In the genomic region with DNA sequence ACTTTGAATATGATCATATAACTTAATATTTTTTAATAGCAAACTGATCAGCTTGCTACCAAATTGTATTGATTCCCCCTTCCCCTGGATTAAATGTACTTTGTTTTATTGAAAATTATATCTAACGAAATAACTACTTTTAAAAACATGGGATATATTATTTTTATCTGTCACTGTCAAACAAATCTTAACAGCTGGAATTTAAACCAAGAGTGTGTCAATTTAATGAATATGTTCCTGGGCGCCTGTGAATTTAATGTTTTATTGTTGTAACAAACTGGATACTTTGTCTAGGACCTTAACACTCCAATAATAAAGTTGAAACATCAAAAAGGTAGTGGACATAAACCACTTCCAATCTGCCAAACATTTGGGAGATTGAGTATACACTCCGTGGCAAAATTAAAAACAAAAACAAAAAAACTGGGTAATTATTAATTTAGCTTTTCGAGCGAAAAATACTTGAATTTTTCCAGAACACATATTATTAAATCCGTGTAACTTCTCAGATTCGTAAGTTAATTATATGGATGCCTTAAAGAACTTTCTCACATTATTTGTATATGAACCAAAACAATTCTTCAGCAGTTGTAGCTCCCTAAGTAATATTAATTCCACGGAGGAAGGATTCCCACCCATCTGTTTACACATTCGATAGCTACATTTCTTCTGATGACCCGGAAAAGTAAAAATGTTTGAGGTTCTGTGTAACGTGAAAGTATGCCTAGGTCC, we compare ENCODE assay signal across 8 mouse cellular contexts. TPM values are rescaled to one million over a fixed set of nuclear protein-coding genes. Genes with fewer than 3 reads are reported as not detected.
DNase-seq lines count a peak whose midpoint lies in the region; ATAC-seq lines count a peak whose summit lies in the region.

No protein-coding gene starts in this region.

- no peaks in the 10 kb centered on the region for H3K36me3 ChIP-seq in megakaryocyte, embryonic 14.5 days (replicated peaks; ENCODE audit: low read length)
- H3K36me3 ChIP-seq in forebrain, embryonic 11.5 days (ENCODE audit: control insufficient read depth, insufficient read depth, low read length), result no peaks in the 10 kb centered on the region
- H3K36me3 ChIP-seq in limb, embryonic 10.5 days, result no peaks in the 10 kb centered on the region
- H3K36me3 ChIP-seq in neural tube, embryonic 15.5 days, result no peaks in the 10 kb centered on the region

- no peaks in the 10 kb centered on the region for H3K27me3 ChIP-seq in megakaryocyte, embryonic 14.5 days (replicated peaks)
- no peaks in the 10 kb centered on the region for H3K27me3 ChIP-seq in forebrain, embryonic 11.5 days (ENCODE audit: control insufficient read depth, insufficient read depth, low read length)
- no peaks in the 10 kb centered on the region for H3K27me3 ChIP-seq in limb, embryonic 10.5 days (ENCODE audit: low read depth, poor library complexity, severe bottlenecking)
- H3K27me3 ChIP-seq in neural tube, embryonic 15.5 days (replicated peaks), result no peaks in the 10 kb centered on the region

- H3K9me3 ChIP-seq in megakaryocyte, embryonic 14.5 days, result no peaks in the 10 kb centered on the region
- H3K9me3 ChIP-seq in forebrain, embryonic 11.5 days (ENCODE audit: control insufficient read depth, low read length), result no peaks in the 10 kb centered on the region
- H3K9me3 ChIP-seq in limb, embryonic 10.5 days (replicated peaks), result no peaks in the 10 kb centered on the region
- H3K9me3 ChIP-seq in neural tube, embryonic 15.5 days (replicated peaks), result no peaks in the 10 kb centered on the region

- ATAC-seq in megakaryocyte, adult 5-6 weeks (ENCODE audit: poor library complexity, severe bottlenecking), result no peak
- ATAC-seq in forebrain, embryonic 11.5 days (replicated peaks; ENCODE audit: low FRiP score), result no peak
- ATAC-seq in neural tube, embryonic 15.5 days (ENCODE audit: low FRiP score), result no peak

- no peak for DNase-seq in forebrain, embryonic 11.5 days (ENCODE audit: low spot score)
- DNase-seq in limb, embryonic 10.5 days (ENCODE audit: low spot score), result no peak
- DNase-seq in adrenal gland, postnatal 14 days, result no peak
- no peak for DNase-seq in adrenal gland, postnatal 25 days
- no peak for DNase-seq in gastrocnemius, postnatal 36 days

- peak overlapping the region; percentile 96 for H3K27ac ChIP-seq in forebrain, embryonic 11.5 days (ENCODE audit: low read depth, low read length)
- H3K27ac ChIP-seq in limb, embryonic 10.5 days, result peak overlapping the region; percentile 99
- H3K27ac ChIP-seq in neural tube, embryonic 15.5 days (replicated peaks), result peak overlapping the region; percentile 72

- H3K4me1 ChIP-seq in megakaryocyte, embryonic 14.5 days, result peaks cover 27% of the 10 kb centered on the region
- H3K4me1 ChIP-seq in forebrain, embryonic 11.5 days (replicated peaks; ENCODE audit: control insufficient read depth, insufficient read depth, low read length), result peaks cover 10% of the 10 kb centered on the region
- peaks cover 20% of the 10 kb centered on the region for H3K4me1 ChIP-seq in limb, embryonic 10.5 days
- peaks cover 32% of the 10 kb centered on the region for H3K4me1 ChIP-seq in neural tube, embryonic 15.5 days

- intact Hi-C loops in gastrocnemius, postnatal 36 days (cut with DNase I), result loop anchor here (5.0 kb wide), 1 partner anchor 1960 kb away; no protein-coding TSS in a partner anchor

- H3K9ac ChIP-seq in forebrain, embryonic 11.5 days (ENCODE audit: low read length), result peak overlapping the region; percentile 86
- peak overlapping the region; percentile 42 for H3K9ac ChIP-seq in neural tube, embryonic 15.5 days (replicated peaks)

- H3K4me3 ChIP-seq in megakaryocyte, embryonic 14.5 days (replicated peaks), result peak overlapping the region; percentile 95
- peak overlapping the region; percentile 57 for H3K4me3 ChIP-seq in forebrain, embryonic 11.5 days (ENCODE audit: low read depth, low read length)
- H3K4me3 ChIP-seq in limb, embryonic 10.5 days, result peak overlapping the region; percentile 99
- peak overlapping the region; percentile 58 for H3K4me3 ChIP-seq in neural tube, embryonic 15.5 days (replicated peaks)

- H3K4me2 ChIP-seq in forebrain, embryonic 11.5 days (ENCODE audit: low read depth, low read length, severe bottlenecking), result peak overlapping the region; percentile 74
- H3K4me2 ChIP-seq in neural tube, embryonic 15.5 days, result peak overlapping the region; percentile 83

- WGBS in forebrain, embryonic 11.5 days, result 1% methylated on average over 11 of the region's 11 CpGs
- WGBS in limb, embryonic 10.5 days, result 2% methylated on average over 11 of the region's 11 CpGs
- WGBS in neural tube, embryonic 15.5 days, result 4% methylated on average over 11 of the region's 11 CpGs

RNA-seq across cellular contexts. Expression of a gene that starts 2.2 kb away (rescaled TPM):
- 0.39 and 11.9 TPM in 2 replicates for polyA plus RNA-seq in megakaryocyte, embryonic 14.5 days (2012; ENCODE audit: insufficient read depth, low replicate concordance)
- 0.02 and 0.05 TPM in 2 replicates for total RNA-seq in megakaryocyte, adult 5-6 weeks (2015)
- total RNA-seq in megakaryocyte, adult 5-6 weeks (2017), result not detected in 2 replicates
- 121 and 132 TPM in 2 replicates for polyA plus RNA-seq in forebrain, embryonic 11.5 days (2014; fragmentation: Nextera tagmentation; extraction: Ambion mirVana)
- polyA plus RNA-seq in limb, embryonic 10.5 days (2016; fragmentation: Nextera tagmentation; extraction: Ambion mirVana), result 148 and 149 TPM in 2 replicates
- polyA plus RNA-seq in neural tube, embryonic 15.5 days (2015; fragmentation: Nextera tagmentation; extraction: Ambion mirVana), result 18.8 and 29.9 TPM in 2 replicates
- 2.8 and 3.1 TPM in 2 replicates for total RNA-seq in adrenal gland, postnatal 14 days (2021)
- total RNA-seq in adrenal gland, postnatal 25 days (2021), result 1.0 and 1.2 TPM in 2 replicates
- under 1 TPM; 0.08 to 0.20 TPM for total RNA-seq in gastrocnemius, postnatal 36 days (2021)

RNA-seq across cellular contexts. Expression of a gene that starts 46.9 kb away (rescaled TPM):
- 12.2 TPM in 1 of 2 replicates, not detected in the other for polyA plus RNA-seq in megakaryocyte, embryonic 14.5 days (2012; ENCODE audit: insufficient read depth, low replicate concordance)
- 124 and 144 TPM in 2 replicates for total RNA-seq in megakaryocyte, adult 5-6 weeks (2015)
- 98.9 and 106 TPM in 2 replicates for total RNA-seq in megakaryocyte, adult 5-6 weeks (2017)
- polyA plus RNA-seq in forebrain, embryonic 11.5 days (2014; fragmentation: Nextera tagmentation; extraction: Ambion mirVana), result 64.4 and 68.5 TPM in 2 replicates
- 126 and 128 TPM in 2 replicates for polyA plus RNA-seq in limb, embryonic 10.5 days (2016; fragmentation: Nextera tagmentation; extraction: Ambion mirVana)
- 102 and 109 TPM in 2 replicates for polyA plus RNA-seq in neural tube, embryonic 15.5 days (2015; fragmentation: Nextera tagmentation; extraction: Ambion mirVana)
- total RNA-seq in adrenal gland, postnatal 14 days (2021), result 68.4 and 85.4 TPM in 2 replicates
- total RNA-seq in adrenal gland, postnatal 25 days (2021), result 69.3 and 95.8 TPM in 2 replicates
- total RNA-seq in gastrocnemius, postnatal 36 days (2021), result 10 to 100 TPM; 13.4 to 16.7 TPM
